Mouse (Mus musculus): Measurements from ENCODE around the gene Fxyd5. TPM values are rescaled to one million over a fixed set of nuclear protein-coding genes. Genes with fewer than 3 reads are reported as not detected.

Fxyd5 gene
- polyA plus RNA-seq (2014; fragmentation: Illumina TruSeq; extraction: RNeasy Lipid Tissue Mini Kit (QIAGEN cat#74804); ENCODE audit: low read depth, low replicate concordance) = 1.5 TPM

DNA sequence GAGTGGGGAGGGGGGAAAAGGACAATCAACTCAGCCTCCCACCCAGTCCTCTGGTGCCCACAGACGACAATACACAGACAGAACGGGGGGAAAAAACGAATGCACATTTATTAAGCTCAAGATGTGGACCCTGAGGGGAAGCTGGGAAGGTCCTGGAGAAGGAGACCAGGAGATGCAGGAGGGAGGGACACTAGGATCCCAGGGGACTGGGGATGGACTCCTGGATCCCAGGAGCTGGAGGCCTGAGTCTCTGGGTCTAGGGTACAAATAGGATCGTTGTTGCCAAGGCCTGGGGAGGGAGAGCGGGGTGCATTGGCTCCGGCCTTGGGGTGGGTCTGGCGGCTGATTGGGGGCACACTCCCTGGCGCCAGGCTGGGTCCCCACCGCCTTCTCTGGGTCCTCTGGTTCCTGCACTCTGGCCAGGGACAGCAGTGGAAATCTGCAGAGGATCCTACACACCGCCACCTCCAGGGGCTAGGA, at the start of gene Fxyd5:
Fxyd5 (minus strand) TSS at position 51 of the 480 bp plus-strand sequence.

DNA sequence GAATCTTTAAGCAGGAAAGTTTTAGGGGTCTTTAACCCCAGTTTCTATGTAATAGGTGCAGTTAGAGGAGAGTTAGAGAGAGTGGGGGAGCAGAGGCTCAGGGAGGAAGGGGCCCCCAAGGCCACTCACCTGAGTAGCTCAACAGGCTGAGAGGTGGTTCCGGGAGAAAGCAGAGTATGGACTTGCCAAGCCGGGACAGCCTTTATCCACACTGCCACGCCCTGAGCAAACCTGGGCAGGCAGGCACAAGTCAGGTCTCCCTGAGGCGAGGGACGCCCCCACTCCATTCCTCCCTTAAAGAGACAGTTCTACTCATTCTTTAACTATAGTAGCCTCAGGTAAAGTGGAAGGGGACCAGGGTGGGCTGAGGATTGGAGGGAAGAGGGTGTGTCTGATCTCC, 34.2 kb upstream of the Fxyd5 start, which contains the start of gene Fxyd3:
Fxyd3 (minus strand) TSS at position 213 of the 400 bp plus-strand sequence.

DNA sequence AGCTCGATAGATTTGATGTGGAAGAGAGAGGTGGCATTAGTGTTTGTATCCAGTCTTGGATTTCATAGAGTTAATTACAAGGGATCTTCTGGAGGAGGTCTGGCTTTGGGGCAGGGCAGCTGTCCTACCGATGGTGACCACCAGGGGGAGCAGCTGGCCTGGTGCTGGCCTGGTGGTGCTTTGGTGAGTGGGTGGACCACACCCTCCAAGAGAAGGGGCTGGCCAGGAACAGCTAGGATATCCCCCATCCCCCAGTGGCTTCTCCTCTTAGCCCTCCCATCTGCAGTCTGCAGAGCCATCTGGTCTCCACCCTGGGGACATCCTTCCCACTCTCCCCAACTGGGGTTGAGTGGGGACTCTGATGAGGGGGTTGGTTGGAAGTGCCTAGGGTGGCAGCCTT, 16.8 kb upstream of the Fxyd5 start, which contains the start of gene Lgi4:
Lgi4 (plus strand) TSS at position 235 of the 400 bp plus-strand sequence.

DNA sequence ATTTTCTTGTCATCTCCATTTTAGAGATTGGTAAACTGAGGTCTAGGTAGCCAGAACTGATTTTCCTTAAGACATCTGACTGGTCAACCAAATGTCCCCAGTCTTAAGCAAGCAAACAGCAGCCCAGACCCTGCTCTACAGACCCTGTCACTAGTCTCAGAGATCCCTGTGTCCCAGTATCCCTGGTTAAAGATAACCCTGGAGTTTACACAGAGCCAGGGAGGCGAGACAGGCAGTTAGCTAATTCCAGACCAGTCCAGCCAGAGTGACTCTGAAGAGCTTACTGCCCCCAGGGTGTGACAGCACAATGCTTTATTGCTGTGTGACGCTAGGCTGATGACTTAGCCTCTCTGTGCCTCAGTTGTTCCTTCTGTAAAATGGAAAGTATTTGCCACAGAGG, 14.8 kb upstream of the Fxyd5 start, which contains the start of gene Fxyd1:
Fxyd1 (minus strand) TSS at position 129 of the 400 bp plus-strand sequence.

DNA sequence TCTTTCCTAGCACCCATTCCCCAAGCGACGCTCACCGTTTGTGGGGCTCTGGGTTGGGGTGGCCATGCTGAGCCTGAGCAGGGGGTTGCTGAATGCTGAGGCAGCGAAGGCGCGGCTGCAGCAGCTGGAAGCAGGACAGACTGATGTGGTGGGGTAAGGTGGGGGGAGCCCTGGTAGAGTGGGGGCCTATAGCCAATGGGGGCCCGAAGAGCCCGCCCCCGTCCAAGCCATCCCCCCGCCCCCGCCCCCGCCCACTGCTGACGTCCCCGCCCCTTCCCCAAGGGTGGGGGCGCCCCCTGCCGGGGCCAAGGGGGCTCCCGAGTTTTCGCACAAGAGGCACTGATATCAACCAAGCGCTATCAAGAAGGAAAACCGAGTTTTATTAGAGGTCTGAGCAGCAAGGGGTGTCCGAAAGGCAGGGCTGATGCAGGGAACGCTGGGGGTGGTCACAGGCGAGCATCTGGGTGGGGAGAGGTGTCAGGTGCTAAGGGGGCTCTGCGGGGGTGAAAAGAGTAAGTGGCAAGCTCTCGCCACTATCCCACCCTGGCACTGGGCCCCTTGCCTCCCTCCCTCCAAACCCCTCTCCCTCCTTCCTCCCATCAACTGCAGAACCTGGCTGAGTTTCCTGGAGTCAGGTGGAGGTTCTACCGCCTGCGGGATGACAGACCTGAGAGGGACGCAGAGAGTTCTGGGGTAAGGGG, 9.2 kb upstream of the Fxyd5 start, which contains the start of gene Fxyd7:
Fxyd7 (minus strand) TSS at position 147 of the 701 bp plus-strand sequence.

Other genes with a start within 250 kb of the Fxyd5 start
- gene Ffar2, start 218.7 kb downstream of the Fxyd5 start, polyA plus RNA-seq (2014; fragmentation: Illumina TruSeq; extraction: RNeasy Lipid Tissue Mini Kit (QIAGEN cat#74804); ENCODE audit: low read depth, low replicate concordance) = not detected
- not detected for gene Ffar3, start 186.3 kb downstream of the Fxyd5 start, polyA plus RNA-seq (2014; fragmentation: Illumina TruSeq; extraction: RNeasy Lipid Tissue Mini Kit (QIAGEN cat#74804); ENCODE audit: low read depth, low replicate concordance)
- 0.17 TPM for gene Ffar1, start 180.9 kb downstream of the Fxyd5 start, polyA plus RNA-seq (2014; fragmentation: Illumina TruSeq; extraction: RNeasy Lipid Tissue Mini Kit (QIAGEN cat#74804); ENCODE audit: low read depth, low replicate concordance)
- gene Cd22, start 162.1 kb downstream of the Fxyd5 start, polyA plus RNA-seq (2014; fragmentation: Illumina TruSeq; extraction: RNeasy Lipid Tissue Mini Kit (QIAGEN cat#74804); ENCODE audit: low read depth, low replicate concordance) = not detected
- gene Mag, start 127.6 kb downstream of the Fxyd5 start, polyA plus RNA-seq (2014; fragmentation: Illumina TruSeq; extraction: RNeasy Lipid Tissue Mini Kit (QIAGEN cat#74804); ENCODE audit: low read depth, low replicate concordance) = 0.95 TPM
- not detected for gene Hamp2, start 117.8 kb downstream of the Fxyd5 start, polyA plus RNA-seq (2014; fragmentation: Illumina TruSeq; extraction: RNeasy Lipid Tissue Mini Kit (QIAGEN cat#74804); ENCODE audit: low read depth, low replicate concordance)
- gene Hamp, start 98.4 kb downstream of the Fxyd5 start, polyA plus RNA-seq (2014; fragmentation: Illumina TruSeq; extraction: RNeasy Lipid Tissue Mini Kit (QIAGEN cat#74804); ENCODE audit: low read depth, low replicate concordance) = not detected
- gene Usf2, start 85.7 kb downstream of the Fxyd5 start, polyA plus RNA-seq (2014; fragmentation: Illumina TruSeq; extraction: RNeasy Lipid Tissue Mini Kit (QIAGEN cat#74804); ENCODE audit: low read depth, low replicate concordance) = 16.6 TPM
- gene Lsr, start 69.0 kb downstream of the Fxyd5 start, polyA plus RNA-seq (2014; fragmentation: Illumina TruSeq; extraction: RNeasy Lipid Tissue Mini Kit (QIAGEN cat#74804); ENCODE audit: low read depth, low replicate concordance) = 0.92 TPM
- 177 TPM for gene Fam187b, start 68.7 kb downstream of the Fxyd5 start, polyA plus RNA-seq (2014; fragmentation: Illumina TruSeq; extraction: RNeasy Lipid Tissue Mini Kit (QIAGEN cat#74804); ENCODE audit: low read depth, low replicate concordance)
- gene Fxyd7, start 9.0 kb upstream of the Fxyd5 start, polyA plus RNA-seq (2014; fragmentation: Illumina TruSeq; extraction: RNeasy Lipid Tissue Mini Kit (QIAGEN cat#74804); ENCODE audit: low read depth, low replicate concordance) = not detected
- 4.5 TPM for gene Fxyd1, start 14.7 kb upstream of the Fxyd5 start, polyA plus RNA-seq (2014; fragmentation: Illumina TruSeq; extraction: RNeasy Lipid Tissue Mini Kit (QIAGEN cat#74804); ENCODE audit: low read depth, low replicate concordance)
- gene Lgi4, start 16.9 kb upstream of the Fxyd5 start, polyA plus RNA-seq (2014; fragmentation: Illumina TruSeq; extraction: RNeasy Lipid Tissue Mini Kit (QIAGEN cat#74804); ENCODE audit: low read depth, low replicate concordance) = 0.70 TPM
- gene Fxyd3, start 34.2 kb upstream of the Fxyd5 start, polyA plus RNA-seq (2014; fragmentation: Illumina TruSeq; extraction: RNeasy Lipid Tissue Mini Kit (QIAGEN cat#74804); ENCODE audit: low read depth, low replicate concordance) = not detected
- gene Hpn, start 72.8 kb upstream of the Fxyd5 start, polyA plus RNA-seq (2014; fragmentation: Illumina TruSeq; extraction: RNeasy Lipid Tissue Mini Kit (QIAGEN cat#74804); ENCODE audit: low read depth, low replicate concordance) = not detected
- gene Scn1b, start 84.5 kb upstream of the Fxyd5 start, polyA plus RNA-seq (2014; fragmentation: Illumina TruSeq; extraction: RNeasy Lipid Tissue Mini Kit (QIAGEN cat#74804); ENCODE audit: low read depth, low replicate concordance) = not detected
- gene Gramd1a, start 113.4 kb upstream of the Fxyd5 start, polyA plus RNA-seq (2014; fragmentation: Illumina TruSeq; extraction: RNeasy Lipid Tissue Mini Kit (QIAGEN cat#74804); ENCODE audit: low read depth, low replicate concordance) = 4.0 TPM
- not detected for gene Scgb2b2, start 248.0 kb upstream of the Fxyd5 start, polyA plus RNA-seq (2014; fragmentation: Illumina TruSeq; extraction: RNeasy Lipid Tissue Mini Kit (QIAGEN cat#74804); ENCODE audit: low read depth, low replicate concordance)
- not detected for gene Scgb1b2, start 249.3 kb upstream of the Fxyd5 start, polyA plus RNA-seq (2014; fragmentation: Illumina TruSeq; extraction: RNeasy Lipid Tissue Mini Kit (QIAGEN cat#74804); ENCODE audit: low read depth, low replicate concordance)

Measured in testis, adult 10 weeks (tissue).